Mouse (Mus musculus) embryonic facial prominence, embryonic 10.5 days (tissue): ENCODE data around the gene Cep128. TPM values are rescaled to one million over a fixed set of nuclear protein-coding genes. Genes with fewer than 3 reads are reported as not detected.
"Not testable (repeated sequence)": the region's sequence is repeated elsewhere in the genome, so short reads cannot be mapped to it uniquely, and the experiment has no call there.

ENCODE experiments used
- DNase-seq: peaks from one replicate; pipeline ENCODE4 v3.0.0-alpha.2; 2017; ENCODE audit warnings: low spot score
- H3K27ac ChIP-seq: fragments of 300-500 bp; sonication (generic); replicated peaks from 2 replicates; pipeline ENCODE4 v1.5.1; 2016; ENCODE audit warnings: mild to moderate bottlenecking
- H3K27me3 ChIP-seq: fragments of 300-500 bp; sonication (generic); replicated peaks from 2 replicates; pipeline ENCODE4 v1.6.1; 2016; ENCODE audit warnings: low read depth, mild to moderate bottlenecking; ENCODE audit not compliant: poor library complexity, severe bottlenecking
- H3K36me3 ChIP-seq: fragments of 300-500 bp; sonication (generic); replicated peaks from 2 replicates; pipeline ENCODE4 v1.6.1; 2016; ENCODE audit warnings: mild to moderate bottlenecking, moderate library complexity
- H3K4me1 ChIP-seq: fragments of 300-500 bp; sonication (generic); 2 replicates; pipeline ENCODE4 v1.6.1; 2016
- H3K4me3 ChIP-seq: fragments of 300-500 bp; sonication (generic); 2 replicates; pipeline ENCODE4 v1.5.1; 2016; ENCODE audit warnings: mild to moderate bottlenecking, moderate library complexity
- H3K9me3 ChIP-seq: fragments of 300-500 bp; sonication (generic); 2 replicates; pipeline ENCODE4 v1.6.1; 2016; ENCODE audit warnings: mild to moderate bottlenecking
- WGBS: fragments of 180-500 bp; shearing (Covaris S2); methylation state at CpG from one replicate; pipeline ENCODE4 v1.1.7; 2016; 5-methylcytosine and 5-hydroxymethylcytosine counted together
- polyA plus RNA-seq: library from polyadenylated mRNA; unstranded; fragments of >200 nt; fragmentation: Nextera tagmentation; extraction: Ambion mirVana; gene quantifications from 2 replicates; pipeline ENCODE4 v1.2.1, GENCODE M21; 2016

The Cep128 gene
- polyA plus RNA-seq, 1 experiment from 2014 or later, result 11.8 TPM

DNA sequence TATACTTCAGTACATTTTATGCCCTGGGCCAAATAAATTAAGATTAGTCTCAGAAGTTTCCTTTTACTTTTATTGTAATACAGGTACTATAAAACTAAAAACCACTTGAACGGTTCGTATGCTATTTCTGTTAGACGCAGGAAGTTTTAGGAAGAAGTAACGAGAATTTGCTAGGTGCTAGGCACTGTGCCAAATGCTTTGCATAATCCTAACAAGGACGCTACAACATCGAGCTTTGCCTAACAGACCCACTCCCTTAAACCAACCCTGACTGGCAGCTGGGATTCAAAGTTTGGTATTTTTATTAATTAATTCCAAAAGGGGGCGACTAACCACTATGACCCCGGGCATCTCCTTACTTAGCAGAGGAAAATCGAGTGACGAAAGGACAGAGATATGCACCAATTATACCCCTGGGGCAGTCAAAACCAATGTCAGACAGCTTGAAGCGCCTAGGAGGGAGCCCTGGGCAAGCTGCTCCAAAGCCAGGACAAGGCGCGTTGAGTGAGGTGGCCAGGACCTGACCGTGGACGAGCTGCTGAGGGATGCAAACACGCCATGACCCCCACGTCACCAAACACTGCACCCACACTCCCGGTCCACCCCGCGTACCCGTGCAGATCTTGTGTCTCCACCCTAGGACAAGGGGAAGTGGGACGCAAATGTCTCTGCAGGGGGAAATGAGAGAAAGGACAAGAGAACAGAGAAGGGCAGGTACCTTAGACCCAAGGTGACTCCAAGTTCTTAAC is 519 bp downstream of the Cep128 start:
- no peaks in the 10 kb centered on the region for H3K9me3 ChIP-seq
- DNase-seq, result no peak
- no peaks in the 10 kb centered on the region for H3K36me3 ChIP-seq
- H3K27me3 ChIP-seq, result no peaks in the 10 kb centered on the region
- H3K27ac ChIP-seq, result peak overlapping the region; percentile 82
- H3K4me1 ChIP-seq, result peaks cover 7% of the 10 kb centered on the region; the same call in 1 of the 2 replicates
- 7% methylated on average over 22 of the region's 22 CpGs for WGBS
- peak overlapping the region; percentile 68 for H3K4me3 ChIP-seq

DNA sequence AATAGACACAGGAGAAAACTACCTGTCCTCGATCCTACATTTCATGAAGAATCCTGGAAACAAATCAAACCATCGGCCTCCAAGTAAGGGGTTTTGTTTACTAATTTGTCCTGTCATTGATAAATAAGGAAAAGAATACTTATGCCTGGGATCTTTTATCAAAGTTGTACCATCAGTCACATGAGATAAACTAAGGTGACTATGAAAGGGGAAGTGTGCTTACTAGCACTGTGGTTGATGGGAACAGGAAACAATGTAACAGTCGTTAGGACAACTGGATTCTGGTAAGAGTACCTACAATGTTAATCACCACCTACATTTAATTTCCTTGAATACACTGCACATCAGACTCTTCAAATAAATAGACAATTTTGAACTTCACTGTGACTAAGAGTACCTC is 15.0 kb downstream of the Cep128 start:
- WGBS, result 92% methylated on average over 3 of the region's 3 CpGs
- H3K9me3 ChIP-seq, result peaks cover 4% of the 10 kb centered on the region; the same call in 1 of the 2 replicates
- H3K27me3 ChIP-seq, result no peaks in the 10 kb centered on the region
- no peaks in the 10 kb centered on the region for H3K4me1 ChIP-seq
- H3K27ac ChIP-seq, result no peak overlapping the region
- H3K4me3 ChIP-seq, result no peak overlapping the region
- DNase-seq, result no peak
- H3K36me3 ChIP-seq, result peaks cover 20% of the 10 kb centered on the region

DNA sequence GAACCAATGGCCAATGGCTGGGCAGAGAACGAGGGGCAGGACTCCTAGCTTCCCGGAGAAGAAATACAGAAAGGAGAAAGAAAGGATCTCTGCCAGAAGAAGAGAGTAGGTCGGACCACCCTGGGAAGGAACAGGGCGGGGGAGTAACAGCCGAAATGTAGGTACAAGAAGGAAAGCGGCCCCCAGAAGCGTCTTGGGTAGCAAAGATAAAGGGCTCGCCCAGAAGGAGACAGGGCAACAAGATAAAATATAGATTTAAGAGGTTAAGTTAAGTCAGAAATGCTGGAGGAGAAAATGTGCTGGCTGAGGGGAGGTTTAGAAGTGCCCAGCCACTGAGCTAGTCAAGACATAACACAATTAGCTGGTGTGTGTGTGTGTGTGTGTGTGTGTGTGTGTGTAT is 30.4 kb downstream of the Cep128 start:
- no peak overlapping the region for H3K4me3 ChIP-seq
- no peaks in the 10 kb centered on the region for H3K9me3 ChIP-seq
- peaks cover 5% of the 10 kb centered on the region for H3K36me3 ChIP-seq
- H3K27ac ChIP-seq, result no peak overlapping the region
- no peaks in the 10 kb centered on the region for H3K4me1 ChIP-seq
- WGBS, result 92% methylated on average over 8 of the region's 8 CpGs
- no peaks in the 10 kb centered on the region for H3K27me3 ChIP-seq
- no peak for DNase-seq

DNA sequence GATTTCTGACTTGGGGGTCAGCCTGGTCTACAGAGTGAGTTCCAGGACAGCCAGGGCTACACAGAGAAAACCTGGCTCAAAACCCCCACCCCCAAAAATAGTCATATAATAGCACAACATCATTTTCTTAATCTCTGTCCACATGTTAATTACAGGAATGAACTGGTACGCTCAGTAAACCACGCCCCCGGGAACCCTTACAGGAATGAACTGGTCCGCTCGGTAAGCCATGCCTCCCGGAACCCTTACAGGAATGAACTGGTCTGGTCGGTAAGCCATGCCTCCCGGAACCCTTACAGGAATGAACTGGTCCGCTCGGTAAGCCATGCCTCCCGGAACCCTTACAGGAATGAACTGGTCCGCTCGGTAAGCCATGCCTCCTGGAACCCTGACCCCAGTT is 45.6 kb downstream of the Cep128 start:
- not testable (repeated sequence) for H3K27ac ChIP-seq, H3K27me3 ChIP-seq, H3K4me1 ChIP-seq, DNase-seq, H3K4me3 ChIP-seq, H3K9me3 ChIP-seq
- H3K36me3 ChIP-seq, result peaks cover 16% of the 10 kb centered on the region
- WGBS, result 97% methylated on average over 13 of the region's 13 CpGs

DNA sequence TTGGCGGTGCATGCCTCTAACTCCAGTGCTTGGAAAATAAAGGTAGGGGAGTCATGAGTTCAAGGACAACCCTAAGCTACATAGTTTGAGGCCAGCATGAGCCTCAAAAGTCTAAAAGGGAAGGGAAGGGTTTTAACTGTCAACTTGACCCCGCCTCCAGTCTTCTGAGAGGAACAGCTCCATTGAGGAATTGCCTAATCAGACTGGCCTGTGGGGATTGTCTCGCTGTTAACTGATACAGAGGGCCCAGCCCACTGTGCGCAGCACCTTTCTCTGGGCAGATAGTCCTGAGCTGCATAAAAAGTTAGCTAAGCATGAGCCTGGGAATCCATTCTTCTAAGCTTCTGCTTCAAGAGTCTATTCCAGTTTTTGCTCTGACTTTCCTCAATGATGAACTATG is 56.7 kb downstream of the Cep128 start:
- DNase-seq, result no peak
- H3K36me3 ChIP-seq, result peaks cover 6% of the 10 kb centered on the region; the same call in 1 of the 2 replicates
- H3K27me3 ChIP-seq, result no peaks in the 10 kb centered on the region
- no peaks in the 10 kb centered on the region for H3K9me3 ChIP-seq
- peaks cover 2% of the 10 kb centered on the region; the same call in 1 of the 2 replicates for H3K4me1 ChIP-seq
- 72% methylated on average over 4 of the region's 4 CpGs for WGBS
- no peak overlapping the region for H3K27ac ChIP-seq
- H3K4me3 ChIP-seq, result no peak overlapping the region

- H3K9me3 ChIP-seq, result no peaks in the 10 kb centered on the region
- no peak overlapping the region for H3K4me3 ChIP-seq
- H3K4me1 ChIP-seq, result peaks cover 2% of the 10 kb centered on the region; the same call in 1 of the 2 replicates
- peaks cover 6% of the 10 kb centered on the region; the same call in 1 of the 2 replicates for H3K36me3 ChIP-seq
- 63% methylated on average over 6 of the region's 6 CpGs for WGBS
- no peak for DNase-seq
- H3K27ac ChIP-seq, result no peak overlapping the region
- H3K27me3 ChIP-seq, result no peaks in the 10 kb centered on the region
Measured at GRCm38 (mm10) chr12:91326104-91326503, 58.1 kb downstream of the Cep128 start.

DNA sequence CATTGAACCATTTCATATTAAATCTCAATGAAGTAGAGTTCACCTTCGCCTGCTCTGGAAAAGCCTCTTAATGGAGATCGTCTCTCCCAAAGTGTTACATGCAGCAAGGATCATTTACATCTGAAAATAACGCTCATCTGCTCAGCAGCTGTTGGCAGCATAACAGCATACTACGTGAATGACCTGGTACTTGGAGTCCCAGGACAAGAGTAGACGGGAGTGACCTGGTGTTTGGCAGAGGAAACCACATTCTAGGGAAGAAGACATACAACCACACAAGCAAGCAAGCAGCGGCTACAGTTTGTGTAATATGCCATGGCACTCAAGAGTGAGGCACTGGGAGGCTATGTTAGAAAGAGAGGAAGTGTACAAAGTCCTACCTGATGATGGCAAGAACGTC is 69.2 kb downstream of the Cep128 start:
- DNase-seq, result no peak
- Histone ChIP-seq H3K36me3 (no peaks in the 10 kb centered on the region), H3K9me3 (no peaks in the 10 kb centered on the region), H3K4me3 (no peak overlapping the region), H3K27me3 (no peaks in the 10 kb centered on the region), H3K4me1 (no peaks in the 10 kb centered on the region), H3K27ac (no peak overlapping the region)
- 89% methylated on average over 7 of the region's 7 CpGs for whole genome bisulfite sequencing

GRCm38 (mm10) chr12:91313974-91314587 is 70.1 kb downstream of the Cep128 start:
- Histone ChIP-seq H3K36me3 (no peaks in the 10 kb centered on the region), H3K4me3 (no peak overlapping the region), H3K27me3 (no peaks in the 10 kb centered on the region), H3K27ac (no peak overlapping the region), H3K4me1 (no peaks in the 10 kb centered on the region), H3K9me3 (no peaks in the 10 kb centered on the region)
- WGBS, result 59% methylated on average over 10 of the region's 10 CpGs
- DNase-seq, result no peak

DNA sequence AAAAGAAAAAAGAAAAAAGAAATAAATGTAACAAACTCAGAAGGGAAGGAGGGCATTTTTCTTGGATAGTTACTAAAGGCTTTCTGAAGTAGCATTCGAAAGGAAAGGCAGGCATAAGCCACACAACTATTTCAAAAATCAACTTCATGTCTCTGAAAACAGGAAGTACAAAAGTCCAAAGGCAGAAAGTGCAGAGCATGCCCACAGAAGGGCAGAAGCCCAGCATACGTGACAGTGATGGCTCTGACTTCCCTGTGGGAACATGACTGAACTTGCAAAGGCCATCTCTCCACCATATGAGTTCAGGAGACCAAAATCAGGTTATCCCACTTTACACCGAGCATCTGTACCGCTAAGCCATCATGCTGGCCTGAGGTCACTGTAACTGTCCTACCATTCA is 71.6 kb downstream of the Cep128 start:
- H3K36me3 ChIP-seq, result no peaks in the 10 kb centered on the region
- WGBS, result 90% methylated on average over 4 of the region's 4 CpGs

DNA sequence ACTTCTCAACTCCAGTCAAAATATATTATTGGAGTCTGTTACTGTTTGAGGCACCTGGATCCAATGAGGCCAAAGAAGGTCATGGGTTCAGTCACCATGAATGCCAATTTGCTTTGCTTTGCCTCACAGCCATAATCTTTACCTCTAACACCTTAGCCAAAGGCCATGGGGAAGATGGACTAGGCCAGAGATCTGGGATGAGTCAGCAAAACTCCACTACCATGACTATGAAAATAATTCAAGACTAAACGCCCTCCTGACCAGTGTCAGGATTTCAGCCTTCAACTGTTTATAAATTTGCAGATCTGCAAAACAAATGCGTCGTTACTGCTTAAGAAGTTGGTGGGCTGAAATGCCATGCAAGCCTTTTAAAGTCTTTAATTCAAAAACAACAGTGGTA is 76.5 kb downstream of the Cep128 start:
- Histone ChIP-seq H3K4me3 (no peak overlapping the region), H3K9me3 (no peaks in the 10 kb centered on the region), H3K36me3 (no peaks in the 10 kb centered on the region), H3K27ac (no peak overlapping the region), H3K4me1 (no peaks in the 10 kb centered on the region), H3K27me3 (no peaks in the 10 kb centered on the region)
- DNase-seq, result no peak
- WGBS, result 88% methylated on average over 3 of the region's 3 CpGs

More for the DNA sequence above, 71.6 kb downstream of the Cep128 start:
- H3K9me3 ChIP-seq, result no peaks in the 10 kb centered on the region
- no peaks in the 10 kb centered on the region for H3K4me1 ChIP-seq
- H3K4me3 ChIP-seq, result no peak overlapping the region
- H3K27me3 ChIP-seq, result no peaks in the 10 kb centered on the region
- no peak for DNase-seq
- H3K27ac ChIP-seq, result no peak overlapping the region

- no peaks in the 10 kb centered on the region for H3K9me3 ChIP-seq
- no peaks in the 10 kb centered on the region for H3K36me3 ChIP-seq
- 91% methylated on average over 7 of the region's 7 CpGs for WGBS
- DNase-seq, result no peak
- H3K27ac ChIP-seq, result no peak overlapping the region
- no peaks in the 10 kb centered on the region for H3K4me1 ChIP-seq
- no peak overlapping the region for H3K4me3 ChIP-seq
- H3K27me3 ChIP-seq, result no peaks in the 10 kb centered on the region
Measured at GRCm38 (mm10) chr12:91305769-91306168, 78.4 kb downstream of the Cep128 start.

- no peaks in the 10 kb centered on the region for H3K9me3 ChIP-seq
- H3K4me3 ChIP-seq, result no peak overlapping the region
- H3K27me3 ChIP-seq, result no peaks in the 10 kb centered on the region
- no peak for DNase-seq
- H3K4me1 ChIP-seq, result no peaks in the 10 kb centered on the region
- no peak overlapping the region for H3K27ac ChIP-seq
- no peaks in the 10 kb centered on the region for H3K36me3 ChIP-seq
- 70% methylated on average over 5 of the region's 5 CpGs for WGBS
Measured at GRCm38 (mm10) chr12:91305038-91305437, 79.2 kb downstream of the Cep128 start.

DNA sequence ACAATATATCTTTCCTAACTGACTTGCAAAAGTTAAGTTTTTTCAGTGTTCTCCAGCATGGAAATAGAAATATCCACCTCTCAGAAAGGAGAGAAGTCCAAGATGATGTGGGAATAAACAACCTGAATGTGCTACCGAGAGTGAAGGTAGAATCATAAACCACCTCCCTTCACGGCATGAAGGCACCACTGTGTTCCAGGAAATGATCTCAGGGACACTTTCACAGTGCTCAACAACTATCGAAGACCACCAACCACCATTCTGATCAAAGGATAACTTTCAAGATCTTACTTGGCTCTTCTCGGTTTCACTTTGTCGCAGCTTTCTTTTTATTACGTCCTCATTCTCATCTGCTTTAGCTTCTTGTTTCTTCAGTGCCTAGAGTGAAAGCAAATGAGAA is 85.5 kb downstream of the Cep128 start:
- no peaks in the 10 kb centered on the region for H3K27me3 ChIP-seq
- H3K27ac ChIP-seq, result no peak overlapping the region
- DNase-seq, result no peak
- WGBS, result 95% methylated on average over 6 of the region's 6 CpGs
- peaks cover 28% of the 10 kb centered on the region for H3K36me3 ChIP-seq
- no peaks in the 10 kb centered on the region for H3K9me3 ChIP-seq
- no peak overlapping the region for H3K4me3 ChIP-seq
- no peaks in the 10 kb centered on the region for H3K4me1 ChIP-seq
